Mouse (Mus musculus) brain, embryonic 18.5 days (tissue): ENCODE data around the gene Fntb.

Experiments
- DNase-seq: peaks from one replicate; pipeline ENCODE4 v3.0.0-alpha.2; 2012; ENCODE audit warnings: low read depth, low spot score

Gene Fntb

GRCm38 (mm10) chr12:76920398-76920797 is 155.0 kb downstream of the Fntb start:
- no peak for DNase-seq

- no peak for DNase-seq
Measured at GRCm38 (mm10) chr12:76920990-76921389, 155.6 kb downstream of the Fntb start.

- no peak for DNase-seq
Measured at GRCm38 (mm10) chr12:76923118-76923517, 157.7 kb downstream of the Fntb start.

GRCm38 (mm10) chr12:76924904-76925604 is 159.7 kb downstream of the Fntb start:
- no peak for DNase-seq

- DNase-seq, result no peak
Measured at GRCm38 (mm10) chr12:76926338-76926945, 161.1 kb downstream of the Fntb start.

GRCm38 (mm10) chr12:76927012-76927411 is 161.6 kb downstream of the Fntb start:
- no peak for DNase-seq

- DNase-seq, result no peak
Measured at GRCm38 (mm10) chr12:76927539-76927938, 162.2 kb downstream of the Fntb start.

GRCm38 (mm10) chr12:76930177-76930576 is 164.8 kb downstream of the Fntb start:
- DNase-seq, result no peak

- no peak for DNase-seq
Measured at GRCm38 (mm10) chr12:76931739-76932687, 166.6 kb downstream of the Fntb start.

- no peak for DNase-seq
Measured at GRCm38 (mm10) chr12:76932688-76933060, 167.3 kb downstream of the Fntb start.

GRCm38 (mm10) chr12:76934438-76934837 is 169.0 kb downstream of the Fntb start:
- no peak for DNase-seq

GRCm38 (mm10) chr12:76936211-76936610 is 170.8 kb downstream of the Fntb start:
- DNase-seq, result no peak

- no peak for DNase-seq
Measured at GRCm38 (mm10) chr12:76938013-76938412, 172.6 kb downstream of the Fntb start.

- DNase-seq, result no peak
Measured at GRCm38 (mm10) chr12:76941524-76941923, 176.1 kb downstream of the Fntb start.

GRCm38 (mm10) chr12:76942476-76942875 is 177.1 kb downstream of the Fntb start:
- no peak for DNase-seq

GRCm38 (mm10) chr12:76943046-76943445 is 177.7 kb downstream of the Fntb start:
- no peak for DNase-seq

- DNase-seq, result no peak
Measured at GRCm38 (mm10) chr12:76943466-76943865, 178.1 kb downstream of the Fntb start.

- no peak for DNase-seq
Measured at GRCm38 (mm10) chr12:76947487-76947886, 182.1 kb downstream of the Fntb start.

- DNase-seq, result no peak
Measured at GRCm38 (mm10) chr12:76948185-76948584, 182.8 kb downstream of the Fntb start.

GRCm38 (mm10) chr12:76948781-76949180 is 183.4 kb downstream of the Fntb start:
- DNase-seq, result no peak

GRCm38 (mm10) chr12:76950330-76950729 is 184.9 kb downstream of the Fntb start:
- no peak for DNase-seq

- DNase-seq, result no peak
Measured at GRCm38 (mm10) chr12:76953750-76954363, 188.5 kb downstream of the Fntb start.
